Comparison of ENCODE assay signal across 9 mouse cellular contexts in the genomic region with DNA sequence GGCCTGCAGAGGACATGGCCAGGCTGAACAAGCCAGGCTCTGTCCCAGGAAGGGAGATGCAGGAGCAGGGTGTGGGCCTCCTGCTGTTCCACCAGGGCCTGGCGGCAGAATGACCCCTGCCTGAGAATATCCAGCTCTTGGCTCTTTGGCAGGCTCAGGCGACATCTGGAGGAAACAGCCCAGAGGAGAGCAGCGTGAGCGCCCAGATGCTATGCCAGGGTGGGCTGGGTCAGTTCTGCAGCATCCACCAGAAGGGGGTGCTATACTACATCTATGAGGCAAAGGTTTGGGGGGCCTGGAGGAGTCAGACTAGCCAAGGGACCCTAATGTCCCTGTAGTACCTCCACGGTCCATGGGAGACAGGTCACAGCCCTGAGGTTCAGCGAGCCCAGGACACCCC. TPM values are rescaled to one million over a fixed set of nuclear protein-coding genes. Genes with fewer than 3 reads are reported as not detected.
DNase-seq lines count a peak whose midpoint lies in the region; ATAC-seq and TF ChIP-seq lines count a peak whose summit lies in the region.
"Had no signal": no experiment of that assay in that cellular context is flagged by ENCODE, and none has a peak within 500 bp of the region (broad histone marks: within the 10 kb centered on the region; RNA-seq: fewer than 3 reads in every experiment).

No protein-coding gene starts in this region.

- no peak overlapping the region for H3K27ac ChIP-seq in spleen, adult 2 months (ENCODE audit: insufficient read depth, low read length)
- H3K27ac ChIP-seq in heart, embryonic 14.5 days (replicated peaks in 1 of 2; ENCODE audit: control insufficient read depth in 1 of 2, insufficient read depth in 1 of 2, low read depth in 2 of 2, low read length in 2 of 2) = no peak overlapping the region
- H3K27ac ChIP-seq in kidney, postnatal 0 days = no peak overlapping the region

- DNase-seq in spleen, adult 2 months (ENCODE audit: low read depth in 1 of 2, low spot score in 2 of 2) = peak in 1 of 2 experiments; percentile 33
- no peak for DNase-seq in spleen, adult 12 weeks (ENCODE audit: low spot score)
- DNase-seq in embryo, embryonic 11 days = peak; percentile 86
- peak; percentile 75 for DNase-seq in kidney, postnatal 0 days (ENCODE audit: low spot score)
- DNase-seq in thymus, postnatal 0 days (ENCODE audit: low spot score) = peak; percentile 81
- DNase-seq in left cerebral cortex, adult 8-10 months (ENCODE audit: low spot score in 2 of 2) = no peak

- H3K4me2 ChIP-seq in heart, embryonic 14.5 days (ENCODE audit: low read length) = no peak overlapping the region
- no peak overlapping the region for H3K4me2 ChIP-seq in kidney, postnatal 0 days (ENCODE audit: low read length)

- TF ChIP-seq CTCF in spleen, adult 2 months (IDR thresholded peaks at IDR 0.05; ENCODE audit: extremely low read depth, insufficient read depth, insufficient read length, insufficient replicate concordance) = peak; percentile 59; the same call in 1 of the 2 replicates
- peak; percentile 73 for TF ChIP-seq CTCF in kidney, postnatal 0 days (IDR thresholded peaks at IDR 0.05; ENCODE audit: low read depth)

- peaks cover 70% of the 10 kb centered on the region for H3K36me3 ChIP-seq in spleen, adult 2 months (ENCODE audit: control insufficient read depth, insufficient read depth, low read length)
- peaks cover 96% of the 10 kb centered on the region for H3K36me3 ChIP-seq in heart, embryonic 14.5 days (ENCODE audit: control insufficient read depth, insufficient read depth, low read length)
- H3K36me3 ChIP-seq in kidney, postnatal 0 days (ENCODE audit: insufficient read depth, low read length) = peaks cover 55% of the 10 kb centered on the region

- WGBS in spleen, adult 2 months = 73% methylated on average over 6 of the region's 6 CpGs
- 39% methylated on average over 6 of the region's 6 CpGs for WGBS in heart, embryonic 14.5 days
- 28% methylated on average over 6 of the region's 6 CpGs for WGBS in kidney, postnatal 0 days

- H3K9ac ChIP-seq in heart, embryonic 14.5 days (ENCODE audit: low read length) = 0 out of 2 replicates have a peak overlapping the region, but pooled peaks have one; percentile 30
- H3K9ac ChIP-seq in kidney, postnatal 0 days (ENCODE audit: low read depth, low read length) = no peak overlapping the region

- no peak overlapping the region for H3K4me3 ChIP-seq in spleen, adult 2 months (ENCODE audit: extremely low read depth, insufficient read depth, insufficient read length)
- no peak overlapping the region for H3K4me3 ChIP-seq in heart, embryonic 14.5 days (ENCODE audit: control insufficient read depth in 1 of 2, insufficient read depth in 1 of 2, low read depth in 1 of 2, low read length in 2 of 2)
- no peak overlapping the region for H3K4me3 ChIP-seq in kidney, postnatal 0 days (replicated peaks; ENCODE audit: low read depth, low read length)
- H3K4me3 ChIP-seq: myocyte had no signal

- H3K27me3 ChIP-seq in spleen, adult 2 months (ENCODE audit: control insufficient read depth, insufficient read depth, low read length) = no peaks in the 10 kb centered on the region
- H3K27me3 ChIP-seq in heart, embryonic 14.5 days (ENCODE audit: control insufficient read depth, insufficient read depth, low read length) = no peaks in the 10 kb centered on the region
- H3K27me3 ChIP-seq in kidney, postnatal 0 days (ENCODE audit: insufficient read depth, low read length) = no peaks in the 10 kb centered on the region

- TF ChIP-seq POLR2A in spleen, adult 2 months (IDR thresholded peaks at IDR 0.05; ENCODE audit: low read depth, low read length) = no peak

- no peaks in the 10 kb centered on the region for H3K9me3 ChIP-seq in heart, embryonic 14.5 days (ENCODE audit: control insufficient read depth, low read length)
- H3K9me3 ChIP-seq in kidney, postnatal 0 days (replicated peaks; ENCODE audit: low read length) = no peaks in the 10 kb centered on the region

- ATAC-seq in heart, embryonic 14.5 days (ENCODE audit: insufficient number of reproducible peaks, insufficient read depth, low FRiP score, low read depth) = no peak
- ATAC-seq in kidney, postnatal 0 days (replicated peaks; ENCODE audit: low FRiP score, low read depth) = peak; percentile 23; the same call in 1 of the 2 replicates
- ATAC-seq in megakaryocyte, adult 5-6 weeks (ENCODE audit: poor library complexity, severe bottlenecking) = 0 out of 2 replicates have a peak, but pooled peaks have one; percentile 45

- no peaks in the 10 kb centered on the region for H3K4me1 ChIP-seq in spleen, adult 2 months (ENCODE audit: control insufficient read depth, insufficient read depth, insufficient read length)
- H3K4me1 ChIP-seq in heart, embryonic 14.5 days (ENCODE audit: control insufficient read depth in 2 of 2, insufficient read depth in 2 of 2, low read length in 2 of 2) = peaks cover 9 to 27% of the 10 kb centered on the region in 2 experiments; a peak in 3 of 4 replicates
- no peaks in the 10 kb centered on the region; the same call in 1 of the 2 replicates for H3K4me1 ChIP-seq in kidney, postnatal 0 days (replicated peaks; ENCODE audit: insufficient read depth, low read length)

RNA-seq across cellular contexts. Expression of a gene that starts 12.0 kb away (rescaled TPM):
- polyA plus RNA-seq in spleen, adult 2 months (2012; rRNA removed) = 1.8 and 3.5 TPM in 2 replicates
- 6.1 and 10.7 TPM in 2 replicates for polyA plus RNA-seq in heart, embryonic 14.5 days (2014; fragmentation: Nextera tagmentation; extraction: Ambion mirVana)
- 4.9 and 6.3 TPM in 2 replicates for polyA plus RNA-seq in kidney, postnatal 0 days (2015; fragmentation: Nextera tagmentation; extraction: Ambion mirVana)
- 0.45 TPM in 1 of 2 replicates, not detected in the other for total RNA-seq in megakaryocyte, adult 5-6 weeks (2015)
- 0.08 and 1.9 TPM in 2 replicates for total RNA-seq in megakaryocyte, adult 5-6 weeks (2017)
- 7.3 and 8.1 TPM in 2 replicates for polyA plus RNA-seq in thymus, postnatal 0 days (2015; fragmentation: Nextera tagmentation; extraction: Ambion mirVana)
- 10 to 100 TPM; 15.5 to 17.6 (median 15.6) TPM for total RNA-seq in left cerebral cortex, adult 8-10 months (2022)

RNA-seq across cellular contexts. Expression of a gene that starts 38.1 kb away (rescaled TPM):
- polyA plus RNA-seq in spleen, adult 2 months (2012; rRNA removed) = 20.5 and 25.1 TPM in 2 replicates
- 55.9 and 58.5 TPM in 2 replicates for polyA plus RNA-seq in heart, embryonic 14.5 days (2014; fragmentation: Nextera tagmentation; extraction: Ambion mirVana)
- 47.3 and 55.8 TPM in 2 replicates for polyA plus RNA-seq in kidney, postnatal 0 days (2015; fragmentation: Nextera tagmentation; extraction: Ambion mirVana)
- 31.2 and 31.9 TPM in 2 replicates for total RNA-seq in megakaryocyte, adult 5-6 weeks (2015)
- total RNA-seq in megakaryocyte, adult 5-6 weeks (2017) = 31.9 and 33.2 TPM in 2 replicates
- polyA plus RNA-seq in thymus, postnatal 0 days (2015; fragmentation: Nextera tagmentation; extraction: Ambion mirVana) = 63.9 TPM in 2 replicates
- total RNA-seq in left cerebral cortex, adult 8-10 months (2022) = 10 to 100 TPM; 30.6 to 39.2 (median 32.3) TPM

Comparison
In these comparisons a context has a peak if more than half of its experiments do, and no peak if none do; other contexts are left out.
1. DNase-seq: peak in embryo, embryonic 11 days (single experiment), kidney, postnatal 0 days (single experiment) and thymus, postnatal 0 days (single experiment); none in spleen, adult 12 weeks (single experiment) and left cerebral cortex, adult 8-10 months (0 of 2).